Mouse (Mus musculus): ENCODE data around the gene Pipox.

DNA sequence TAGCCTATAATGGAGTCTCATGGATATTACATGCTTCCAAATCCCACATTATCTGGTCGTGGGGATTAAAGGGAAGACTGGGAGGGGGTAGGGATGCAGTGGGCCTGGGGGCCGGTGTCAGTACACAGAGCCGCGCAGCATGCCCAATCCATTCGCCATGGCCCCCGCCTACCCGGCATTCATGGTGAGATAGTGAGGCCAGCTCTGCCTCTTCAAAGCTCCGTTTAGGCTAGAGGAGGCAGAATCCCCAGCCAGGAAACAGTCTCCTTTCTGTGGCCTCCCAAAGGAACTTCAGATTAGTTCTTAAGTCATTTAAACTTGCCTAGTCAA, 8.7 kb downstream of the Pipox start:
- TF ChIP-seq TAL1 (IDR thresholded peaks at IDR 0.05; ENCODE audit: low read length) (no peak), GATA1 (IDR thresholded peaks at IDR 0.05; ENCODE audit: low read length) (no peak)
